Mouse (Mus musculus) cerebellum, adult 11-12 months (tissue): ENCODE data around the gene Zc3h10.
A peak's percentile ranks its signal among the peaks of the same experiment; 100 is the strongest.
"Not testable (repeated sequence)": the region's sequence is repeated elsewhere in the genome, so short reads cannot be mapped to it uniquely, and the experiment has no call there.

Source experiments
- DNase-seq: peaks from one replicate; pipeline ENCODE4 v3.0.0; 2022

Zc3h10 gene

GRCm38 (mm10) chr10:128547361-128548032 lies at the start of gene Zc3h10:
Gene Zc3h10 (minus strand): TSS chr10:128547774.
- DNase-seq, result peak; percentile 97

- DNase-seq, result no peak
Measured at GRCm38 (mm10) chr10:128592797-128593196, 45.2 kb upstream of the Zc3h10 start.

- DNase-seq, result no peak
Measured at GRCm38 (mm10) chr10:128591436-128591835, 43.9 kb upstream of the Zc3h10 start.

DNA sequence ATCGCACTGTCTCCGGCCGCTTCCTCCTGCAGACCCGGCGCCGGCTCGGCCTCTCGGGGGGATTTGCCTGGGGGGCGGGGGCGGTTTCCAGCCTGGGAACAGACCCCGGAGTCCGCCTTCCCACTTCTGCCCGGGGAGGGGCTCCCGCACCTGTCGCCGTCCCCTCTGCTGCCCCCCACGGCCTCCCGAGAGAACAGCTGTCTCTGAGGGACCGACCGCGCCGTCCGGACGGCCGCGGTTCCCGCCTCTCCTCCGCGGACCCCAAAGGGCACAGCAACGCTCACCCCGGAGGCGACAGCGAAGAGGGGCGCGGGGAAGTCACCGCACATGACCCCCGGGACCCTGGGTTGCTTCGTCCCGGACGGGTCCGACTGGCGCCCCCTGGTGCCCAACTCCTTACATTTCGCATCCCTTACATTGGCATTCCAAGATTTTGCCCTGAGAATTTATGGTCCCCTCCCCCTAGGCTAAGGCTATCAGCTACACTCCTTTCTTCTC lies 42.7 kb upstream of the Zc3h10 start:
- DNase-seq, result no peak

GRCm38 (mm10) chr10:128589464-128590192 lies 42.1 kb upstream of the Zc3h10 start, which contains the start of gene Erbb3:
Gene Erbb3 (minus strand): TSS chr10:128589652.
- no peak for DNase-seq

- no peak for DNase-seq
Measured at GRCm38 (mm10) chr10:128588775-128589463, 41.3 kb upstream of the Zc3h10 start.

DNA sequence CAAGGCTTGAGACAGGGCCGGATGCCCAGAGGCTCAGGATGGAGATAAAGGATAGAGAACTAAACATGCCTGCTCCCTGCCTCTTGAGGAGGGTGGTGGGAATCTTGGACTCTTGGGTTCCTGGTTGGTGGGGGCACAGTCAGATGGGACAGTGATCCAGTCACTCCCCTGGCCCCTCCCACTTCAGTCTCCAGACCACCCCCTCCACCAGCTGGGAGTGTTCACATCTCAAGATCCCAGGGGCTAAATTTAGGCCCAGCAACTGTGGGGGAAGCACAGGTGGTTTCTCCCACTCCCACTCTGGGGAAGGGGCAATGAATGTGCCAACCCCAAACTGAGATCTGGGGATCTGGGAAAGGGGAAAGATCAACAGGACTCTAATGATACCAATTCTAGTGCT lies 40.6 kb upstream of the Zc3h10 start:
- DNase-seq, result no peak

- DNase-seq, result no peak
Measured at GRCm38 (mm10) chr10:128587697-128588096, 40.1 kb upstream of the Zc3h10 start.

DNA sequence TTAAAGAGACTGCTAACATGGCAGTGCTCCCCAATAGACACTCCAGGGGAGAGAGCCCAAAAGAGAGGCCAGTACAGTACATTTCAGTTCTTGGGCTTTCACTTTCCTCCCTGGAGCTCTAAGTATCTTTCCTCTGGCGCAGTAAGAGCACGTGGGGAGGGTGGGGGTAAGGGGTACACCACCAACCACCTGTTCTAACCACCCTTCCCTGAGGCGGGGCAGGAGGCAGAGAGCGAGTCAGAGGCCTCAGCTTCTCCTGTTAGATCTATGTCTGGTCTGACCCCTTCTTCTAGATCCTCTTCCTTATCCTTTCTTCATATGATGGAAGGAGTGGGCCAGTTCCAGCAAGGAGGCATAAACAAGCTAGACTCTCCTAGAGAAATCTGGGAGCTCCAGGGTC lies 39.5 kb upstream of the Zc3h10 start:
- DNase-seq, result no peak

DNA sequence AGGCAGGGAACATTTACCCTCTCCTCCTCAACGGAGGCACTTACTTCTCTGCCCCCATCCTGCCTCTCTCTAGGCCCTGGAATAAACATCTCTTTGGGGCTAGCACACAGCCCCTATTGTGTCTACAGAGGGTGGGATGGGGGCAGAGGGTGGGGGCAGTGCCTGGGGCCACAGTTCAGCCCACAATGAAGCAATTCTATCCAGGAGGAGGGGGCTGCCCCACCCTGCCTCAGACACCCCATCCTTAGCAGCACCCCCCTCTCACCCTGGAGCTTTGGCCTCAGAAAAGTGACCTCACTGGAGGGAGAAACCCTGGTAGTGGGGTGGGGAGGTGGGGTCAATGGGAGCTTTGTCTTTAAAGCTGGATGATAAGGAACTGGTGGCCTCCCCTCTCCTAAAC lies 39.0 kb upstream of the Zc3h10 start:
- no peak for DNase-seq

DNA sequence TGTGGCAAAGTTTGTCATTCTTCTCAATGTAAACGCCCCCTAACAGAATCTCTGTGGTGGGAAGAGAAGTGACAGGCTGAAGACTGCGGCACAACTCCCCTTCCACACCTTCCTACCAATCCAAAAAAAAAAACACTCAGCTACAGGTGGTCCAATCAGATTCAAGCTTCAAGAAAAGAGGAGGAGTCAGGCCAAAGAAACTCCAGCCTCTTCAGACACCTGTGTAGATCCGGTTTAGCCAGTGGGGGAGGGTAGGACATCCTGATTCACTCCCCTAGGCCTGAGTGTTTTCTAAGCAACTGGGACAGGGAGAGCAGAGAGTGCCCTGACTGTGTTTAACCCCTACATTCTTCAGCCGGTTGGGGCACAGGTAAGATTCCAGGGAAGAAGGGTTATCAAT lies 36.8 kb upstream of the Zc3h10 start:
- no peak for DNase-seq

DNA sequence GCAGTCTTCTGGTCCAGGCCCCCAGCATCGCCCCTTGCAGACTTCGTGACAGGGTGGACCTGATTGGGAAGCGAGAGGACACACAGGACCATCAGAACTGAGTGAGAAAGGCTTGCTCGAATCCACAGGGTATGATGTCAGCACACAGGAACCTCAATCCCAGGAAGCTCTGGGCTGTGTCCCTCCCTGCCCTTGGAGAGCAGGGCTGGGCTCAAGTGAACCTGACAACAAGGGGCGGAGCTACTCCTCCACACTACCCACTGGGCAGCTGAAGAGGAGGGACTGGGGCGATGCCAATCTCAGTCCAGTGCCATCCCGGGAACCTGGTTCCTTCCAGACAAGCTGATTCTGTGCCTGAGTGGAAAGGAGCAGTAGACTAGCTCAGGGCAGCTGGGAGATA lies 36.1 kb upstream of the Zc3h10 start:
- peak; percentile 74 for DNase-seq

DNA sequence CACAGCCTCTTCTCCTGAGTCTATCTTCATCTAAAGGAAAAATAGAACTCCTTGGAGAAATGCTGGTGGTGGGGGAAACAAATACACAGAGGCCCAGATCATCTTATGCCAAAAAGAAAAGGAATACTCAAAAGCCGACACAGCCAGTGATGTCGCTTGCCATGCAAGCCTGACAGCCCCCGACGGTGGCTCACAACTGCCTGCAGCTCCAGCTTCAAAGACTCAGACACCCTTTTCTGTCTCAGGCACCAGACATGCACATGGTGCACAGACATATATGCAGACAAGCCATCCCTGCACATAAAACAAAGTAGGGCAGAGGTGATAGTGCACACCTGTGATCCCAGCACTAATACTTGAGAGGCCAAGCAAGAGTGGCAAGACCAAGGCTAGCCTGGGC lies 32.2 kb upstream of the Zc3h10 start:
- no peak for DNase-seq

GRCm38 (mm10) chr10:128579298-128579697 lies 31.7 kb upstream of the Zc3h10 start:
- DNase-seq, result no peak

DNA sequence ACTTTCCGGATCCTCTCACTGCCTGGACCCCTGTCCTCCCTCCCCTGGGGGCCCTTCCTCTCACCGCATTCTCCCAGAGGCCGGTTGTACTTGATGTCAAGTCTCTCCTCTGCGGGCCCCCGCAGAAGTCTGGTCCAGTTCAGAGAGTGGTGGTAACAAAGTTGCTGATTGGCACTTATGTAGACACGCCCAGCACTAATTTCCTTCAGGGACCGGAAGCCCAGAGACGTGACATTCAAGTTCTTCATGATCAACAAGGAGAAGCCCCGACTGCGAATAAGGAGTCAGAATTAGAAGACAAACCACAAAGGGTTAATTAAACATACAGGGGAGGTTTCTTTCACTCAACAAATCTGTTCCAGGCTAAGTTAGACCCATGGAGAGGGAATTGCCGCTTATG lies 30.8 kb upstream of the Zc3h10 start:
- no peak for DNase-seq

DNA sequence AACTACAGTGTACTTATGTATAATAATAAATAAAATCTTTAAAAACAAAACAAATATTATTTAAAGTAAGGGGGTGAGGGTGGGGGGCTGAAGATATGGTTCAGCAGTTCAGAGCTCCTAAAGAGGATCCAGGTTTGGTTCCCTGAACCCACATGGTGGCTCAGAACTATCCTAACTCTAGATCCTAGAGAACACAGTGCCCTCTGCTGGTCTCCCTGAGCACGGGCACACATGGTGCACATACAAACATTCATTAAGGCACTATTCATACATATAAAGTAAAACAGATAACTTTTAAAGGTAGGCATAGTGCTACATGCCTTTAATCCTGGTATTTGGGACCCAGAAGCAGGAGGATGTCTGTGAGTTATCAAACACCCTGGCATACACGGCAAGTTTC lies 27.5 kb upstream of the Zc3h10 start:
- no peak for DNase-seq

GRCm38 (mm10) chr10:128565788-128566531 lies 18.4 kb upstream of the Zc3h10 start, which contains the start of gene Pa2g4:
Gene Pa2g4 (minus strand): TSS chr10:128565987.
- peak; percentile 99 for DNase-seq

DNA sequence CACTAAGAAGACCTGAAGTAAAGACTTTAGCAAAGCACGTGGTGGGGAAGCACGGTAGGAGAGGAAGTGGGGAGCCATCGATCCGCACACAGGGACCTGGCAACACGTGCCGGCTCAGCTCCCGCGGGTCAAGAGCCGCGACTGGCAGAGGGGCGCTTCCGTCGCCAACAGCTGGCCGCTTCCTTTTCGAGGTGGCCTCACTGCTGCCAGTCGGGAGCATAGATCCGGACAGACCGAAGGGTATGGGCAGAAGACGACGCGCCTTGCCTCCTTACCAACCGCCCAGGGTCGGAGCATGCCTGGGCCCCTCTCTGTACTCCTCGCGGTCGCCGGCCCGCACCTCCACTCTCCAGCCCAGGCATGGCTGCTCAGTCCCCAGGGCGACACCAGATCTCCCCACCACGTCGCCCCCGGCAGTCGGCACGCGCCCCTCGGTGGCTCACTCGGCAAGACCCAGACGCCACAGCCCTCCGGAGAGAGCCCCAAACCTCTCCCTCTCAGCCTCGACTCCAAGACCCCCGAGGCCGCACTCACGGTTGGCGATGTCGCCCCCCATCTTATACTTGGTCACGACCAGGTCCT lies 17.7 kb upstream of the Zc3h10 start:
- no peak for DNase-seq

GRCm38 (mm10) chr10:128563544-128563943 lies 16.0 kb upstream of the Zc3h10 start:
- no peak for DNase-seq

GRCm38 (mm10) chr10:128556963-128557362 lies 9.4 kb upstream of the Zc3h10 start:
- no peak for DNase-seq

DNA sequence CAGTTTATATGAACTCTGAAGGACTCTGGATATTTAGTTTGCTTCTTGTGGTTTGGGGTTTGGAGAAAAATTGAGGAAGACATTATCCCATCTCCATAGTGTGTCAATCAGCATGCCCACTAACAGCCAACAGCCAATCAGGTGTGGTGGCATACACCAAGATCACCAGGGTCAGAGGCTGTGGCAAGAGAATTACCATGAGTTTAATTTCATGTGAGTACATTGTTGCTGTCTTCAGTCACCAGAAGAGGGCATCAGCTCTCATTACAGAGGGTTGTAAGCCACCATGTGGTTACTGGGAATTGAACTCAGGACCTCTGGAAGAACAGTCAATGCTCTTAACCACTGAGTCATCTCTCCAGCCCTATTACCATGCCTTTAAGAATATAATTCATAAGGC lies 8.7 kb upstream of the Zc3h10 start:
- no peak for DNase-seq

DNA sequence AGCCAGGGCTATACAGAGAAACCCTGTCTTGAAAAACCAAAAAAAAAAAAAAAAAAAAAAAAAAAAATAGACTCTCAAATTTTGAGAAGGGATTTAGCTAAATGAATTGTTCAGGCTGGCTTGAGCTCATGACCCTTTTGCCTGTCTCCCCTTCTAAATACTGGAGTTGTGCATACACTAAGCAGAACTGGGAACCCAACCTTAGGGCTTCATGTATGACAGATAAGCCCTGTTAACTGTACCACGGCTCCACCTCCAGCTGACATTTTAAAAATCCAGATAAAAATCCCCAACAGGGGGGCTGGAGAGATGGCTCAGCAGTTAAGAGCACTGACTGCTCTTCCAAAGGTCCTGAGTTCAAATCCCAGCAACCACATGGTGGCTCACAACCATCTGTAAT lies 8.0 kb upstream of the Zc3h10 start:
- not testable (repeated sequence) for DNase-seq
